Mouse (Mus musculus) hindbrain, embryonic 10.5 days (tissue): Measurements from ENCODE around the gene Insig1. TPM values are rescaled to one million over a fixed set of nuclear protein-coding genes. Genes with fewer than 3 reads are reported as not detected.
A peak's percentile ranks its signal among the peaks of the same experiment; 100 is the strongest.

Source experiments
- DNase-seq: peaks from one replicate; pipeline ENCODE4 v3.0.0-alpha.2; 2017; ENCODE audit warnings: low spot score
- H3K27ac ChIP-seq: fragments of 300-500 bp; sonication (generic); 2 replicates; pipeline ENCODE4 v1.5.1; 2016; ENCODE audit warnings: mild to moderate bottlenecking, moderate library complexity
- H3K27me3 ChIP-seq: fragments of 300-500 bp; sonication (generic); 2 replicates; pipeline ENCODE4 v1.6.1; 2016; ENCODE audit warnings: mild to moderate bottlenecking; ENCODE audit not compliant: poor library complexity, insufficient read depth, severe bottlenecking
- H3K36me3 ChIP-seq: fragments of 300-500 bp; sonication (generic); 2 replicates; pipeline ENCODE4 v1.6.1; 2016; ENCODE audit warnings: mild to moderate bottlenecking, moderate library complexity
- H3K4me1 ChIP-seq: fragments of 300-500 bp; sonication (generic); replicated peaks from 2 replicates; pipeline ENCODE4 v1.6.1; 2016; ENCODE audit warnings: mild to moderate bottlenecking
- H3K4me3 ChIP-seq: fragments of 300-500 bp; sonication (generic); 2 replicates; pipeline ENCODE4 v1.5.1; 2016; ENCODE audit warnings: mild to moderate bottlenecking, moderate library complexity
- H3K9me3 ChIP-seq: fragments of 300-500 bp; sonication (generic); 2 replicates; pipeline ENCODE4 v1.6.1; 2016; ENCODE audit warnings: mild to moderate bottlenecking, moderate library complexity
- WGBS: fragments of 180-500 bp; shearing (Covaris S2); methylation state at CpG from one replicate; pipeline ENCODE4 v1.1.7; 2016; 5-methylcytosine and 5-hydroxymethylcytosine counted together
- polyA plus RNA-seq: library from polyadenylated mRNA; unstranded; fragments of >200 nt; fragmentation: Nextera tagmentation; extraction: Ambion mirVana; gene quantifications from 2 replicates; pipeline ENCODE4 v1.2.1, GENCODE M21; 2016

Gene Insig1
- polyA plus RNA-seq, 1 experiment from 2014 or later, result 122 TPM

DNA sequence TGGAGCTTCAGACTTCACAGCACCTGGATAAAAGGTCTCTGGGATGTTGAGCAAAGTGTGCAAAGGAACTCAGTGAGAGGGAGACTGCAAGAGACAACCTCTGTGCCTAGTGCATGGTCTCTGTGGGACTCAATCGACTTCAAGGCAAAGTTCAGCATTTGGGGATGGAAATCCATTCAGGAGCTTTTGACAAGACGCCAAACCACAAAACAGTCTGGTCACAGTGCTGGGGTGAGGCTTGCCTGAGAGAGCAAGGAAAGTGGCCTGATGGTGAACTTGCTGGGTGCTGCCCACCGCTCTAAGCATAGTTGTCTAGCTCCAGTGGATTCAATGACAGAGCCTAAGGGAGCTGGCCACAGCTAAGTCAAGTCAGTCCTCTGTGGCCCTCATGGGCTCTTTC is 30.4 kb upstream of the Insig1 start:
- 94% methylated on average over 3 of the region's 3 CpGs for WGBS
- no peak for DNase-seq
- Histone ChIP-seq H3K4me1 (peaks cover 14% of the 10 kb centered on the region), H3K4me3 (no peak overlapping the region), H3K9me3 (peaks cover 17% of the 10 kb centered on the region; the same call in 1 of the 2 replicates), H3K36me3 (no peaks in the 10 kb centered on the region), H3K27ac (no peak overlapping the region), H3K27me3 (no peaks in the 10 kb centered on the region)

DNA sequence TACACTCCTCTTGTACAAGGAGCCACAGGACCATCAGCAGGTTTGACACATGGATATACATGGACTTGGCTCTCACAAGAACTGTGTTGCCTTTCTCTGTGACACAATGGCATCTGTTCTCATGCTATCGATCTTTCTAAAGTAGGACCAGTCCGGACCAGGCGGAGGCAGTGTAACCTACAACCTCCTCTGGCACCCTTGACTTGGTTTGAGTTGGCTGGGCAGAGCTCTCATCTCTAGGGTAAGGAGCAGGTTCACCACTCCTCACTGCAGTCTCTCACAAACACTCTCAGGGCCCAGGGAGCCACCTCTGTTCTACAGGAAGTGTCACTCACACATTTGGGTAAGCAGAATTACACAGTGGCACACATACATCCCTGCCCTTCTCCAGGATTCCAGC is 29.1 kb upstream of the Insig1 start:
- Histone ChIP-seq H3K27me3 (no peaks in the 10 kb centered on the region), H3K9me3 (peaks cover 17% of the 10 kb centered on the region; the same call in 1 of the 2 replicates), H3K4me3 (no peak overlapping the region), H3K27ac (no peak overlapping the region), H3K36me3 (no peaks in the 10 kb centered on the region), H3K4me1 (peaks cover 12% of the 10 kb centered on the region)
- no peak for DNase-seq
- 90% methylated on average over 3 of the region's 3 CpGs for WGBS

DNA sequence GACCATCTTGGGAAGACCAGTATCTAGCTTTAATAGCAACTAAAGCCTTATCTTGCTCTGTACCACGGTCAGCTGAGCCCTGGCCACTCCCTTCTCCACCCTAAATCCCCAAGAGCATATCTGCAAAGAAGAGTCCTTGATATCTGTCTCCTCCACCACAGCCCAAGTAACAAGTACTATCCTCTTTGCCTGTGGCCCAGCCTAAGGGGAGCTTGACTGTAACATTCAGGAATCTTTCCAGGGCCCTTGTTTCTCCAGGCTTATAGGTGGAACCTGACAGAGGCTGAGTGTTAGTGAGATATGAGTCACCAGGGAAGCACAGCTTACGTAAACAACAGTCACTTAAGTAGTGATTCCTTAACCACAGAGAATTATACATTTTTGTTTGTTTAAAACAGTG is 28.4 kb upstream of the Insig1 start:
- H3K4me3 ChIP-seq, result no peak overlapping the region
- H3K27me3 ChIP-seq, result no peaks in the 10 kb centered on the region
- H3K9me3 ChIP-seq, result peaks cover 17% of the 10 kb centered on the region; the same call in 1 of the 2 replicates
- DNase-seq, result no peak
- WGBS, result 85% methylated on average over 2 of the region's 2 CpGs
- H3K4me1 ChIP-seq, result peaks cover 7% of the 10 kb centered on the region; the same call in 1 of the 2 replicates
- H3K36me3 ChIP-seq, result no peaks in the 10 kb centered on the region
- H3K27ac ChIP-seq, result no peak overlapping the region

DNA sequence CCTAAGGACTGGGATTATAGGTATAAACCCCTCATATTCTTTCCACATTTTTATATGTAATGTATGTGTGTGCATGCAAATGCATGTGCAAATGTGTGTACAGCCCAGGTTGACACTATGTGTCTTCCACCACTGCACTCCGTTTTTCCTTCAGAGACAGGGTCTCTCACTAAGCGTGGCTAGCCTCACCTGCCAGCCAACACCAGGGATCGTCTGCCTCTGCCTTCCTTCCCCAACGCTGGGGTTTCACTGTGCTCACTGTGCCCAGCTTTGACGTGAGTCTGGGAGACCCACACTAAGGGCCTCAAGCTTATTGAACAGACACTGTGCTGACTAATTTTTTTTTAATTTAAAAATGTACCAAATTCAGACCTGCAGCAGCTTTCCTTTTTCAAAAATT is 27.8 kb upstream of the Insig1 start:
- peaks cover 8% of the 10 kb centered on the region for H3K4me1 ChIP-seq
- H3K9me3 ChIP-seq, result peaks cover 17% of the 10 kb centered on the region; the same call in 1 of the 2 replicates
- H3K27ac ChIP-seq, result no peak overlapping the region
- H3K4me3 ChIP-seq, result no peak overlapping the region
- no peak for DNase-seq
- WGBS, result 83% methylated on average over 5 of the region's 5 CpGs
- H3K36me3 ChIP-seq, result no peaks in the 10 kb centered on the region
- H3K27me3 ChIP-seq, result no peaks in the 10 kb centered on the region

DNA sequence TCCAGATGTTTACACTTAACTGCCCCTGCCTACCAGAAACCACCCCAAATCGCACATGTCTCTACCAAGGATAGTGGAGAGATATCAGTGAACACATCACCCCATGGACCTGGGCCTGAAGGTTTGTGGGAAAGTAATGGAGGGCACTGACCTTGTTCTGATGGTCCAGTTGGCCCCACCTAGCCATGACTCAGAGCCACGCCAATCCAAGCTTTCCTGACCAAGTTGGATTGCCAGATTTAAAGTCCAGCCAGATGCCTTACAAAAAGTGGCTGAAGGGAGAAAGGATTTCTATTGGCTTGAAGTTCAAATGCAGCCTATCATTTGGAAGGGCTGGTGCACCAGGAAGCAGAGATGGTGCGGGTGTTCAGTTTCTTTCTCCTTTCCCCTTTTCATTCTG is 24.2 kb upstream of the Insig1 start:
- DNase-seq, result no peak
- H3K27me3 ChIP-seq, result no peaks in the 10 kb centered on the region
- H3K4me3 ChIP-seq, result no peak overlapping the region
- H3K4me1 ChIP-seq, result peaks cover 11% of the 10 kb centered on the region
- WGBS, result 88% methylated on average over 3 of the region's 3 CpGs
- no peaks in the 10 kb centered on the region for H3K36me3 ChIP-seq
- H3K27ac ChIP-seq, result no peak overlapping the region
- peaks cover 17% of the 10 kb centered on the region; the same call in 1 of the 2 replicates for H3K9me3 ChIP-seq

DNA sequence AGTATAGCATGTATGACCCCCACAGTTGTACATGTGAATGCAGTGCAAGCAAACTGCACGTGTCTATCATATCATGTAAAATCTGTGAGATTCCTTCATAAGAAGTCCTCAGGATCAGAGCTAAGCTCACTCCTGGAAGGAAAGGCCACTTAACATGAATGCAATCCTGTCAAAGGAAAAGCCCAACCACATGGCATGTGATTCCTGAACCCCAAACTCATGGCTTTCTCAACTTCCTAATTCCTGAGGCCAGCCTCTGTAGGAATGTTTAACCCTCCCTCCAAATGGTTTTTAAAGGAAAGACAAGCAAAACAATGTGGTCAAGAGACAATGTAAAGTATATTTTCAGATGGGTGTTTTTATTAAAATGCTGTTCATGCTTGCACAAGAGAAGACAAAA is 23.2 kb upstream of the Insig1 start:
- Histone ChIP-seq H3K27me3 (no peaks in the 10 kb centered on the region), H3K4me1 (peaks cover 11% of the 10 kb centered on the region), H3K4me3 (no peak overlapping the region), H3K9me3 (peaks cover 17% of the 10 kb centered on the region; the same call in 1 of the 2 replicates), H3K36me3 (no peaks in the 10 kb centered on the region), H3K27ac (no peak overlapping the region)
- WGBS, result 86% methylated on average over 1 of the region's 1 CpGs
- no peak for DNase-seq

DNA sequence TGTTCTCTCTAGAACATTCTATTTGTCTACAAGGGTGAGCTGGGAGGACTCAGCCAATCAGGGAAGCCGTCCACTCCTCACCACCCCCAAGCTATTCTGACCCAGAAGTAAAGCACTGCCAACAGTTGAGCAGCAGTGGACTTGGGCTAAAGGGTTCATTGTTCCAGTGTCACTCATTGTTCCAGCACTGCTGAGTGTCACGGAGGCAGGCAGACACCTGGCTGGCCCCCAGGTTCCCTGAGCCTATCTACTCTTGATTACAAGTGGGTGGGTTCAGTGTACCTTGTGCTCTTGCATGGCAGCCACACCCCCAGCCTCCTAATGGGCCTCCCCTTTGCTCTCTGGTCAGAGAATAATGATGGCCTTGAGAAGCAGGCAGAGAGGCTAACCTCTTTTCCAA is 15.7 kb upstream of the Insig1 start:
- H3K27me3 ChIP-seq, result no peaks in the 10 kb centered on the region
- no peak for DNase-seq
- no peaks in the 10 kb centered on the region for H3K9me3 ChIP-seq
- no peak overlapping the region for H3K27ac ChIP-seq
- H3K36me3 ChIP-seq, result no peaks in the 10 kb centered on the region
- WGBS, result 53% methylated on average over 2 of the region's 2 CpGs
- H3K4me1 ChIP-seq, result peaks cover 5% of the 10 kb centered on the region; the same call in 1 of the 2 replicates
- no peak overlapping the region for H3K4me3 ChIP-seq

DNA sequence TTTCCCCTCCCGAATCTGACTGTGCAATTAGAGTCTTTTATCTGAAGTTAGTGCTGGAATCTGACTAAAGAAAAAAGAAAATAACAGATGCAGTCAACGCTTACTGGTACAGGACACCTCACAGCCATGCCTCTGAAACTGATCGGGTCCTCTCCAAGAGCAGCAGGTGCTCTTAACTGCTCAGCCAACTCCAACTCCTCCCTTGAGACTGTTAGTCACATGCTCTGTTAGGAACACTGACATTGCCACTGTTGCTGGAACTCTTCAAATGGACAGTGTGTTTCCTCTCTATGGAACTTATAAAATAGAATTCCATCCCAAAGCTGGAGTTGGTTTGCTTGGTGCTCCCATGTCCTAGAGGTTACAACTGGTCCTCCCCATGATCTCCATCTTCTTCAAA is 14.3 kb upstream of the Insig1 start:
- Histone ChIP-seq H3K4me1 (peaks cover 5% of the 10 kb centered on the region; the same call in 1 of the 2 replicates), H3K4me3 (no peak overlapping the region), H3K9me3 (no peaks in the 10 kb centered on the region), H3K36me3 (no peaks in the 10 kb centered on the region), H3K27ac (no peak overlapping the region), H3K27me3 (no peaks in the 10 kb centered on the region)
- 84% methylated on average over 3 of the region's 3 CpGs for WGBS
- DNase-seq, result no peak

DNA sequence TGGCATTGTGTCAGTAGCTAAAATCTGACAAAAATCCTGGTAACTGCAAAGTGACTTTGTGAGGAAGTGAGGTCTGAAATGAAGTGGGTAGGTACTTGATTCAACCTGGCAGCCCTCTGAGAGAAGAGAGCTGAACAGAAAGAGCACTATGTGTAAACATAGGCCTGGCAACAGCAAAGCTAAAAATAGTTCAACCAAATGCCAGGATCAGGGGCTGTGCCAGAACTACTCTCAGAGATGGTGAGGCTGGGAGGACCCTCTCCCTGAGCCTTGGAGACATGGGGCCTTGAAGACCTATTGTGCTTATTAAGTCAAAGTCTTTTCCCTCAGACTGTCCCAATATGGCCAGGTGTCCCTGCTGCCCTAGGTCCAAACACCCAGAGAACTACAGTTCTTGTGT is 10.7 kb upstream of the Insig1 start:
- DNase-seq, result no peak
- H3K4me3 ChIP-seq, result no peak overlapping the region
- no peaks in the 10 kb centered on the region for H3K36me3 ChIP-seq
- peaks cover 6% of the 10 kb centered on the region for H3K4me1 ChIP-seq
- no peak overlapping the region for H3K27ac ChIP-seq
- H3K9me3 ChIP-seq, result no peaks in the 10 kb centered on the region
- H3K27me3 ChIP-seq, result no peaks in the 10 kb centered on the region

DNA sequence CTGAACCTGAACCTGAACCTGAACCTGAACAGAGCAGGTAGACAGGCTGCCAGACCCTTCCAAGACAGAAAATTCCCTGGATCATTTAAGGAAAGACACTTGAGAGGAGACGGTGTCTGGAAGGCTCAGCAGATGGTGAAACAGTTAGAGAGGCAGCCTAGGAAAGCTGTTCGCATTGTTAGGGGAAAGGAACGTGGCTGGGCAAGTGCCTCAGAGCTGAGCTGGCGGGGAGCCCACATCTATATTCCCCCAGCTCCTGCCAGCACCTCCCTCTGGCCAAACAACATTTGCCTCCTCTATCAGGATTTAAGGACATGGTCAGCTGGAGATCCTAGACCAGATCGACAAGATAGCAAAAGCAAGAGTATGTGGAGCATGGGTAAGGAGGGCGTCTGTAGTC is 10.2 kb upstream of the Insig1 start:
- DNase-seq, result no peak
- Histone ChIP-seq H3K4me1 (peaks cover 10% of the 10 kb centered on the region; the same call in 1 of the 2 replicates), H3K4me3 (no peak overlapping the region), H3K27me3 (no peaks in the 10 kb centered on the region), H3K9me3 (no peaks in the 10 kb centered on the region), H3K36me3 (no peaks in the 10 kb centered on the region), H3K27ac (no peak overlapping the region)
- 79% methylated on average over 6 of the region's 6 CpGs for WGBS

DNA sequence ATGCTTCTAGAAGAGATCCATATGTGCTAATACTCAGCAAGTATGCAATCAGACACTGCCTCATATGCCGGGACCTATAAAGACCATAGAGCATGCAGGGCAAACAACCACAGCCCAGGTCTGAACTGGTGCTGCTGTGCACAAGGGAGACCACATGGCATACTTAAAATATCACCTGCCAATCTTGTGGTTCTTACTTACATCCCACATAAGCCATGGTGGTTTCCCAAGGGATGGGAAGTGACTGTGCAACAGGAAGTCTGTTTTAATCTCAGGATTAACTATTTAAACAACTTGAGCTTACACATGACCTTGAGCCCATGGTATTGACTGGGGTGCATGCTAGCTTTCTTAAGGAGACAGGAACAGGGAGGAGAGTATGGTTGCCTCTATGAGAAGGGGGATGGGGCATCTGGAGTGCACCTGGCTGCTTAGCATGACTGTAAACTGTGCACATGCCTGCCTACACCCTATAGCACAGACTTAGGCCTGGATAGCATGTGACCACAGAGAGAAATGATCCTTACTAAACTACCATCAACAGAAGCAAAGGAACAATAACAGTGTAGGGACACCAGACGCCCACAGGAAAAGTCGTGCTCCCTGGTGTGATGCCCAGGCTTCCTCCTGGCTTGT is 7.1 kb upstream of the Insig1 start:
- WGBS, result 75% methylated on average over 3 of the region's 3 CpGs
- H3K36me3 ChIP-seq, result no peaks in the 10 kb centered on the region

DNA sequence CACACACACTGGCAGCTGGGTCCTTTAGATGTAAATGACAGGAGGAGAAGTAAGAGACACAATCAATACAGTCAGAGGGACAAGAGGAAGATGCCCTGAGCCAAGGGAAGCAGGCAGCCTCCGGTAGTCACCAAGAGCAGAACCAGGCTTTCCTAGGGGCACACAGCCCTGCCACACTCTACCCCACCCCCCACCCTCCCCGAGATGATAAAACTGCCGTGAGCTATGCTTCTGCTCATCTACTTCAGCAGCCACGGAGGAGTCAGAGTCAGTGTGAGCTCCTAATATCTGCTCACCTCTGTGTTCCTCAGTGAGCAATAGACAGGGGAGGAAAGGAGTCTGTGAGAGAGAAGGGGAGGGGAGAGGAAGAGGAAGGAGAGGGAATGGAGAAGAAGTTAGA is 5.9 kb upstream of the Insig1 start:
- Histone ChIP-seq H3K27me3 (no peaks in the 10 kb centered on the region), H3K27ac (no peak overlapping the region), H3K36me3 (no peaks in the 10 kb centered on the region), H3K4me3 (no peak overlapping the region), H3K4me1 (peaks cover 26% of the 10 kb centered on the region), H3K9me3 (no peaks in the 10 kb centered on the region)
- no peak for DNase-seq
- WGBS, result 76% methylated on average over 4 of the region's 4 CpGs

More for the DNA sequence above, 7.1 kb upstream of the Insig1 start:
- Histone ChIP-seq H3K4me1 (peaks cover 15% of the 10 kb centered on the region; the same call in 1 of the 2 replicates), H3K27ac (no peak overlapping the region), H3K4me3 (no peak overlapping the region), H3K27me3 (no peaks in the 10 kb centered on the region), H3K9me3 (no peaks in the 10 kb centered on the region)
- DNase-seq, result no peak

DNA sequence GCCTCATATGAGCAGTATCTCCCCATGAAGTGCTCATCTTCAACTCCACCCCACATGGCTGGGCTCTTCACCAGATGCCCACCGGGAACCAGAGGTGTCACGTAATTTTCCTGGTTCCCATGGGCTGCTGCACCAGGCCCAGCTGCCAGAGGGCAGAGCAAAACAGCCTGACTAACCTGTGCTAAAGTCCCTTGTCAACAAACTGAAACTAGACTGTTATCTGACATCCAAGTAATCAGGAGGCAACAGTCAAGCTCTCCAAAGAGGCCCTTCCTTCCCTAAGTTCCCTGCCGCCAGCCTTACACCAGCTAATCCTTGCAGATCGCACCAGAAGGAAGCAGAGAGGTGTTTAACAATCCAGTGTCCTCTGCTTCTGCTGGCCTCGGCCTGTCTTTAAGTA is 4.9 kb upstream of the Insig1 start:
- no peaks in the 10 kb centered on the region for H3K9me3 ChIP-seq
- H3K36me3 ChIP-seq, result no peaks in the 10 kb centered on the region
- H3K27me3 ChIP-seq, result no peaks in the 10 kb centered on the region
- DNase-seq, result no peak
- H3K4me3 ChIP-seq, result no peak overlapping the region
- H3K4me1 ChIP-seq, result peaks cover 31% of the 10 kb centered on the region
- H3K27ac ChIP-seq, result peak overlapping the region; percentile 69
- WGBS, result 75% methylated on average over 5 of the region's 5 CpGs
